Mouse (Mus musculus): ENCODE data around the gene Srrd. TPM values are rescaled to one million over a fixed set of nuclear protein-coding genes. Genes with fewer than 3 reads are reported as not detected.

The Srrd gene
- total RNA-seq, 2 experiments from 2014 or later, result 21.9 to 24.8 TPM

- no peak for DNase-seq
These were observed 25.5 kb downstream of the Srrd start for GRCm38 (mm10) chr5:112317328-112317727.

GRCm38 (mm10) chr5:112316468-112316867 lies 26.4 kb downstream of the Srrd start:
- no peak for DNase-seq

GRCm38 (mm10) chr5:112313222-112313885 lies 29.5 kb downstream of the Srrd start:
- no peak for DNase-seq

- no peak for DNase-seq
These were observed 37.0 kb downstream of the Srrd start for GRCm38 (mm10) chr5:112305842-112306241.

GRCm38 (mm10) chr5:112302310-112302709 lies 40.5 kb downstream of the Srrd start:
- DNase-seq, result no peak

- no peak for DNase-seq
These were observed 41.1 kb downstream of the Srrd start for GRCm38 (mm10) chr5:112301694-112302093.

GRCm38 (mm10) chr5:112300721-112301308 lies 42.0 kb downstream of the Srrd start:
- DNase-seq, result no peak

GRCm38 (mm10) chr5:112300112-112300511 lies 42.7 kb downstream of the Srrd start:
- no peak for DNase-seq

GRCm38 (mm10) chr5:112299399-112299798 lies 43.4 kb downstream of the Srrd start:
- no peak for DNase-seq

- no peak for DNase-seq
These were observed 44.4 kb downstream of the Srrd start for GRCm38 (mm10) chr5:112298226-112298988.

GRCm38 (mm10) chr5:112297257-112297656 lies 45.6 kb downstream of the Srrd start:
- no peak for DNase-seq

GRCm38 (mm10) chr5:112296404-112297181 lies 46.2 kb downstream of the Srrd start:
- DNase-seq, result no peak

GRCm38 (mm10) chr5:112295564-112295963 lies 47.3 kb downstream of the Srrd start:
- no peak for DNase-seq

- DNase-seq, result no peak
These were observed 47.7 kb downstream of the Srrd start for GRCm38 (mm10) chr5:112295162-112295561.

GRCm38 (mm10) chr5:112294696-112295095 lies 48.1 kb downstream of the Srrd start:
- DNase-seq, result no peak

- no peak for DNase-seq
These were observed 49.0 kb downstream of the Srrd start for GRCm38 (mm10) chr5:112293800-112294199.

- DNase-seq, result no peak
These were observed 50.4 kb downstream of the Srrd start for GRCm38 (mm10) chr5:112292343-112292980.

- DNase-seq, result no peak
These were observed 51.0 kb downstream of the Srrd start for GRCm38 (mm10) chr5:112291866-112292265.

- no peak for DNase-seq
These were observed 52.3 kb downstream of the Srrd start for GRCm38 (mm10) chr5:112290536-112290880.

- DNase-seq, result no peak
These were observed 52.9 kb downstream of the Srrd start for GRCm38 (mm10) chr5:112289819-112290535.

GRCm38 (mm10) chr5:112289236-112289635 lies 53.6 kb downstream of the Srrd start:
- no peak for DNase-seq
